Mouse (Mus musculus) myocyte (in vitro differentiated cells): ENCODE measurements around the gene Tbc1d2.

ENCODE experiments used
- MAX ChIP-seq: IDR thresholded peaks from one replicate; pipeline ENCODE4 v1.6.1; 2011; ENCODE audit warnings: low read depth, mild to moderate bottlenecking, control low read depth
- POLR2A ChIP-seq: IDR thresholded peaks from one replicate; pipeline ENCODE4 v1.6.1; 2011; ENCODE audit warnings: low read depth, mild to moderate bottlenecking, control low read depth, moderate library complexity; ENCODE audit not compliant: insufficient read length

- TF ChIP-seq MAX (no peak), POLR2A (no peak)
These were observed 84.5 kb downstream of the Tbc1d2 start for GRCm38 (mm10) chr4:46565393-46565955.
